Mouse (Mus musculus) heart, postnatal 0 days (tissue): ENCODE results near the gene Calhm5.

ENCODE experiments used
- CTCF ChIP-seq: IDR thresholded peaks from 2 replicates; pipeline ENCODE4 v1.5.1; 2016; ENCODE audit warnings: antibody characterized with exemption, control low read depth, low read depth
- EP300 ChIP-seq: IDR thresholded peaks from 2 replicates; pipeline ENCODE4 v1.6.1; 2016; ENCODE audit warnings: antibody characterized with exemption, low read depth

DNA sequence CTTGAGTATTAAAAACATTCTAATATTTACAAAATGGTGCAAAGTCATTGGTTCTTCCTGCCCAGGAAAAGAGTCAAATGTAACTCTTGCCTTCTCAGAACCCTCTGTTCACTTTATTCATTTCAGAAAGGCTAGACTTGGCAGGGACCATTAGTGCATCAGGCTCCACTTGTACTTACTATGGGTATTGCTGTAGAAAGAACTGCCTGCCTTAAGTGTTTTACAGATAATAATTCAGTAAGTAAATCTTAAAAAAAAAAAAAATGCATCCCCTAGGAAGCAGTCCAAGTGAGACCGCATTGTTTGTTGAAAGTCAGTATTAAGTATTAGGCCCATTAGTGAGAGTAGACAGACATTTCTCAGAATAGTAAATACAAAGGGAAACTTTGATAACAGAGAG lies 9.8 kb downstream of the Calhm5 start:
- TF ChIP-seq CTCF (no peak), EP300 (no peak)
